Mouse (Mus musculus): Measurements from ENCODE around the gene Hmg20a. TPM values are rescaled to one million over a fixed set of nuclear protein-coding genes. Genes with fewer than 3 reads are reported as not detected.

The Hmg20a gene
- polyA plus RNA-seq, 1 experiment = 138 TPM

- H3K4me1 ChIP-seq (ENCODE audit: control insufficient read depth, insufficient read depth, low read length) = peaks cover 9% of the 10 kb centered on the region
- 94% methylated on average over 8 of the region's 8 CpGs for WGBS
- H3K4me3 ChIP-seq (ENCODE audit: insufficient read depth, low read depth, low read length) = no peak overlapping the region
- H3K27ac ChIP-seq (ENCODE audit: insufficient read depth, low read depth, low read length) = no peak overlapping the region
- TF ChIP-seq CTCF (IDR thresholded peaks at IDR 0.05; ENCODE audit: insufficient read depth, low read depth, low read length) = no peak
- TF ChIP-seq POLR2A (IDR thresholded peaks at IDR 0.05; ENCODE audit: insufficient read depth, low read depth, low read length) = no peak
Measured at GRCm38 (mm10) chr9:56499324-56500067, 81.1 kb downstream of the Hmg20a start.

DNA sequence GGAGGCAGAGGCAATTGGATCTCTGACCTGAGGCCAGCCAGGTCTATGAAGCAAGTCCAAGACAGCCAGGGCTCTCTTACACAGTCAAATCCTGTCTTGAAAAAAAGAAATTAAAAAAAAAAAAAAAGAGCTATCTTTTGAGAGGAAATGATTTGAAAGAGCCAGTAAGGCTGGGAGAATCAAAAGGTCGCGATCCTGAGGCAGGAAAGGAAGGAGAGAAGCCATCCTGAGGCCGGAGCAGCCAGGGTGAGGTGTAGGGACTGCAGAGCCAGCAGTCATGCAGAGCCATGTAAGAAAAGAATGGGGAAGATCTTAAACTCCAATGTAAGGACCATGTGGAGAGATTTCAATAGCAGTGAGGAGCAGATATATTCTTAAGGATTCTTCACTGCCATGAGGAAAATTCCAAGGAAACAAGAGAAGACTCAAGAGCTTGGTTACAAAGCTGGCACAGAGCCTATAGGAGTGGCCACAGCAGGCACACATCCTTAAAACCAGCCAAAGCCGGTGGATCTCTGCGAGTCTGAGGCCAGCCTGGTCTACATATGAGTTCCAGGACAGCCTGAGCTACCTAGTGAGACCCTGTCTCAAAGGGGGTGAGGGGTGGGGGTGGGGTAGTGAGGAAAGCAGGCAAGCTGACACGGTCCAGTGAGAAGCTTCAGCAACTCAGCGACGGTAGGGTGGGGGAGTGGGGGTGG lies 82.6 kb downstream of the Hmg20a start:
- TF ChIP-seq CTCF (IDR thresholded peaks at IDR 0.05; ENCODE audit: insufficient read depth, low read depth, low read length) = no peak
- no peak for TF ChIP-seq POLR2A (IDR thresholded peaks at IDR 0.05; ENCODE audit: insufficient read depth, low read depth, low read length)
- no peak overlapping the region for H3K27ac ChIP-seq (ENCODE audit: insufficient read depth, low read depth, low read length)
- peaks cover 11% of the 10 kb centered on the region for H3K4me1 ChIP-seq (ENCODE audit: control insufficient read depth, insufficient read depth, low read length)
- no peak overlapping the region for H3K4me3 ChIP-seq (ENCODE audit: insufficient read depth, low read depth, low read length)
- 69% methylated on average over 8 of the region's 8 CpGs for WGBS

GRCm38 (mm10) chr9:56501721-56502542 lies 83.5 kb downstream of the Hmg20a start:
- TF ChIP-seq POLR2A (IDR thresholded peaks at IDR 0.05; ENCODE audit: insufficient read depth, low read depth, low read length) (no peak), CTCF (IDR thresholded peaks at IDR 0.05; ENCODE audit: insufficient read depth, low read depth, low read length) (no peak)
- H3K27ac ChIP-seq (ENCODE audit: insufficient read depth, low read depth, low read length) = no peak overlapping the region
- peaks cover 17% of the 10 kb centered on the region for H3K4me1 ChIP-seq (ENCODE audit: control insufficient read depth, insufficient read depth, low read length)
- 45% methylated on average over 10 of the region's 10 CpGs for WGBS
- no peak overlapping the region for H3K4me3 ChIP-seq (ENCODE audit: insufficient read depth, low read depth, low read length)

GRCm38 (mm10) chr9:56502543-56502971 lies 84.1 kb downstream of the Hmg20a start:
- WGBS = 41% methylated on average over 8 of the region's 8 CpGs
- Histone ChIP-seq H3K4me3 (ENCODE audit: insufficient read depth, low read depth, low read length) (no peak overlapping the region), H3K27ac (ENCODE audit: insufficient read depth, low read depth, low read length) (no peak overlapping the region), H3K4me1 (ENCODE audit: control insufficient read depth, insufficient read depth, low read length) (peaks cover 23% of the 10 kb centered on the region)
- TF ChIP-seq CTCF (IDR thresholded peaks at IDR 0.05; ENCODE audit: insufficient read depth, low read depth, low read length) (no peak), POLR2A (IDR thresholded peaks at IDR 0.05; ENCODE audit: insufficient read depth, low read depth, low read length) (no peak)

DNA sequence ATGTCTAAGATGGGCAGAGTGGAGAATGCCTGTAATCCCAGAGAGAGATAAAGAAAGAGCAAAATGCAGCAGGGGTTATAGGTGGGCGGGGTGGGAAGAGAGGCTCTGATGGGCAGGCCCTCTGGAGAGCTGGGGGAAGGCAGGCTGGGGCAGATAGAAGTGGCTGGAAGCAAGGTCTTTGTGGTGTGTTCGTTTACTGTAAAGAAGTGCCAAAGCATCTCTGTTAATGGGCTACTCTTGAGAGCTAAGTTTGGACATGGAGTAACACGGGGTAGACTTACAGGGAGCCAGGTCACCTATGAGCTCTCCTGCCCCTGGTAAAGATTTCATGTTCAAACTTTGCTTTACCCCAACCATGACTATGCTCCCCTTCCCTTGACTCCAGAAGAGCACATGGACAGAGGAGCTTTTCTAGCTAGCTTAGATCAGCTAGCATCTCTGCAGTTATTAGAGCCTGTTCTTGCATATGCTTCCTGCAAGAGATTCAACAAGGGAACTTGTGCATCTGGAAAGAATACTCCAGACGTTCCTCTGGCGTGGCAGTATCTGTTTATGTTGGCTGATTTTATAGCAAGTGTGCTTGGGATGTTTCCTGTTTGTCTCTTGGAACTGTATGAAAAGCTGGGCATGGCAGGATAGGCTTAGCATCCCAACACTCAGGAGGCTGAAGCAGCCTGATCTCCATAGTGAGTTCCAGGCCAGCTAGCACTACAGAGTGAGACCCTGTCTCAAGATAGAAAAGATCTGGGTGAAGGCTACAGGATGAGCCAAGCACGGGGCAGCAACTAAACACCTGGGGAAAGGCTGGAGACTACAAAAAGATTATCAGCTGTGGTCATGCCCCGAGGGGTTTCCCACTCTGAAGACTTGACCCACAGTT lies 85.5 kb downstream of the Hmg20a start:
- no peak for TF ChIP-seq CTCF (IDR thresholded peaks at IDR 0.05; ENCODE audit: insufficient read depth, low read depth, low read length)
- TF ChIP-seq POLR2A (IDR thresholded peaks at IDR 0.05; ENCODE audit: insufficient read depth, low read depth, low read length) = no peak
- H3K27ac ChIP-seq (ENCODE audit: insufficient read depth, low read depth, low read length) = no peak overlapping the region
- 89% methylated on average over 7 of the region's 7 CpGs for WGBS

GRCm38 (mm10) chr9:56504511-56504910 lies 86.1 kb downstream of the Hmg20a start:
- TF ChIP-seq POLR2A (IDR thresholded peaks at IDR 0.05; ENCODE audit: insufficient read depth, low read depth, low read length) (no peak), CTCF (IDR thresholded peaks at IDR 0.05; ENCODE audit: insufficient read depth, low read depth, low read length) (no peak)
- WGBS = 70% methylated on average over 5 of the region's 5 CpGs
- peaks cover 25% of the 10 kb centered on the region for H3K4me1 ChIP-seq (ENCODE audit: control insufficient read depth, insufficient read depth, low read length)

More for the DNA sequence above, 85.5 kb downstream of the Hmg20a start:
- Histone ChIP-seq H3K4me1 (ENCODE audit: control insufficient read depth, insufficient read depth, low read length) (peaks cover 25% of the 10 kb centered on the region), H3K4me3 (ENCODE audit: insufficient read depth, low read depth, low read length) (no peak overlapping the region)

GRCm38 (mm10) chr9:56505083-56505792 lies 86.8 kb downstream of the Hmg20a start:
- Histone ChIP-seq H3K27ac (ENCODE audit: insufficient read depth, low read depth, low read length) (0 out of 2 replicates have a peak overlapping the region, but pooled peaks have one; percentile 39), H3K4me1 (ENCODE audit: control insufficient read depth, insufficient read depth, low read length) (peaks cover 25% of the 10 kb centered on the region), H3K4me3 (ENCODE audit: insufficient read depth, low read depth, low read length) (no peak overlapping the region)
- 62% methylated on average over 9 of the region's 9 CpGs for WGBS
- TF ChIP-seq POLR2A (IDR thresholded peaks at IDR 0.05; ENCODE audit: insufficient read depth, low read depth, low read length) = no peak
- TF ChIP-seq CTCF (IDR thresholded peaks at IDR 0.05; ENCODE audit: insufficient read depth, low read depth, low read length) = no peak

More at GRCm38 (mm10) chr9:56504511-56504910, 86.1 kb downstream of the Hmg20a start:
- Histone ChIP-seq H3K4me3 (ENCODE audit: insufficient read depth, low read depth, low read length) (no peak overlapping the region), H3K27ac (ENCODE audit: insufficient read depth, low read depth, low read length) (no peak overlapping the region)

Measured in olfactory bulb, adult 2 months (tissue).